Mouse (Mus musculus): Measurements from ENCODE around the gene Acvr1.

Gene Acvr1

DNA sequence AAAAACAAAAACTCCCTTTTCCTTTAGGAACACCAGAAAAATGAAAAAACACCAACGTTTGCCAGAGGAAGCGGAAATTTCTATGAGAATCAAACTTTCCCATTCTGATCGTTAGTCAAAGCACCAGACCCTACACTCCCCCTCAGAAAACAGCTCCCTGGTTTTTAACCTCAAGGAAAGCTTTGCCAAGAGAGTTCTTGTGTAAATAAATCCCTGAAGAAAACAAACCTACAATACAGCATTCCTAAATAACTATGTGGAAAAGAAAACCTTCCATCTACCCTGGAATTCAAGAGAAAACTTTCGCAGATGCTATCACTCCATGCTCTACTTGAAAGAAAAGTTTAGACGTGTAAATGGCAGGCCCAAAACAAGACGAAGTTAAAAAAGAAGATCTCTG lies 50.0 kb downstream of the Acvr1 start:
- DNase-seq: no peak

DNA sequence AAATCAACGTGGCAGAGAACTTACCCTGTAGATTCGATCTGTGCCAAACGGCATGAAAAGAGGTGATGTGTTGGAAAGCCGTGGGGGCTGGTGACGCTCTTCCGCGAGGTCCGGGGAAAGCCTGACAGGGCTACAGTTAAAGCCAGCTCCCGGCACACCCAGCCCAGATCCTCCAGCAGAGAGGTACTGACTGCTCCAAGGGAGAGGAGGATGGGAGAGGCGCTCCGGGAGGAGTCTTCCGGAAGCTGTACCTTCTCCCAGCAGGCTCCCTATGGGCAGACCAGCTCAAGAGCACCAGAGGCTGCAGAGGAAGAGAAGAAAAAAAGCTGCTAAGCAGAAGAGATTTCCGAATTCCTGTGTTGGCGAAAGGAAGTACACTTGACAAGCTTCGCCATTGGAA lies 51.0 kb downstream of the Acvr1 start:
- peak in 1 of 2 experiments; percentile 33 for DNase-seq

DNA sequence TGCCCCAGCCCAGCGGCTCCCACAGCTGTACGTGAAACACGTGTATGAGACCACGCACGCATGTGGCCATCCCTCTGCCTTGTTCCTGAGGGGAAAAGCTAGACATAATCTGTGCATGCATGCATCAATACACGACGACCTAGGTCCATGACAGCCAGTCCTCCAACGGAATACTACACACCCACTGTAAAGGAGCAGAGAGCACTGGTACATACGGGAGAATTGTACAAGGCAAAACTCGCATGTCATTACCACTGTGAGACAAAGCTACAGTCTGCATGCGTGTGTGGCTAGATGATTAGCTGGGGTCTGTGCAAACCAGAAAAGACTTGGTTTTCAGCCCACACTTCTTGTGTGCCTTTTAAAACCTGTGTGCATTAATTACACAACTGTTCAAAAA lies 52.5 kb downstream of the Acvr1 start:
- no peak for DNase-seq

DNA sequence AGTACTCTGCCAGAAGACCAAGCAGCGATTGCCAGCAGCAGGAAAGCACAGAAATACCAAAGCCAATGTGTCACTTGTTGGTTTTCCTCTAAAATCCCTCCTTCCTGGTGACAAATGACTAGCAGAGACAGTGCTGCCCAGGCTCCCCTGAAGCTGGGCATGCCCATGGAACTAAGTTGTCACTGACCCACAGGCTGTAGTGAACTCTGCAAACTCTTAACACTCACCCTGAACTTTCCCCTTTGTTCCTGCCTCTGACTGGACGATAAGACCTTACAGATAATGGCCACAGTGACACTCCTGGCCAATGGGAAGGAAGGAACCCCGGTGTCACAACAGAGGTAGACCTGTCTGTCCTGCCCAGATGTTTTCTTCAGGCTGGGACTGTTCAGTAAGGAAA lies 53.7 kb downstream of the Acvr1 start:
- DNase-seq: no peak

DNA sequence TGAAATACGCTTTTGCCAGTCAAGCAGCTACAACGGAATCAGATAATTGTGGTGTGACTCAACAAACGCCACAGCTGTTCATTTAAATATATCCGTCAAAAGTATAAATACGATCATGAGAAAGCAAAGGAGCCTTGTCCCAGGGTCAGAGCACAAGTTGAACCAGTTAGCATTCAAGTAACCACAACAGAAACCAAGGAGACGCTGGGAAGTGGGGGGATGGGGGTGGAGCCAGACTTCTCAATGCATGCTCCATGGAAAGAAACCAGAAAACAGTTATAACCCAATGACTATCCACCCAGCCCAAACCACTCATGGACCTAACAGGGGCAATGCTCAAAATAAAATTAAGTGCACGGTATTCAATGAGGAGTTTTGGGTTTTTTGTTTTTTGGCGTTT lies 56.8 kb downstream of the Acvr1 start:
- no peak for DNase-seq

DNA sequence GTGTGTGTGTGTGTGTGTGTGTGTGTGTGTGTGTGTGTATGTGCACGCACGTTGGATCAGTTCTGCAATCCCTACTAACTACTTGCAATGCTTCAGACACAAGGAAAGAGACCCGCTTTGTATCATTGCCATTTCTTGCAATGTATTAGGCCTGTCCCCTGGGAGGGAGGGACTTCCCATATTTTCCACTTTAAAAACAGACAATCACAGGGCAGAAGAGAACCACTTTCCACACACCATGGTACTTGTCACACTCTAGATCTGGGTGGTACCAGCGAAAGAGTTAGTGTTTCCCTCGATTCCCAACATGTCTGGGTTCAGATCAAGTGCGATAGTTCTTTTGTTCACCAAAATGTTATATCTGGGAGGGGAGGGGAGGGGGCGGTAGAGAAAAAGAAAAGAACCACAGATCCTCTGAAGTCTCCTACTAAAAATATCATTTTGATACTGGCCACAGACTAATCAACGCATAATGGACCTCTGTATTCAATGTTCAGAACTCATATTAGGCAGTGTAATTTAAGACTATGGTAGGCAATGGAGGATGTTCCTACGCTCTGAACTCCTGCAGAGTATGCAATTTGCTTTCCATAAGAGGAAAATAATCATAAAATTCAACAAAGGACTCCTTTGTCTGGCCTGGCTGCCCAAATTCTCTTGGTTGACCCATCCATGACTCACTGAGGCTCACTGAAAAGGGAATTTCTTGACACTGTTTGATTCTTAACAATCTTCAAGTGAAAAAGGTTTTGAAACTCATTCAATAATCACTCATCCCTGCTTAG lies 61.5 kb downstream of the Acvr1 start:
- DNase-seq: no peak

DNA sequence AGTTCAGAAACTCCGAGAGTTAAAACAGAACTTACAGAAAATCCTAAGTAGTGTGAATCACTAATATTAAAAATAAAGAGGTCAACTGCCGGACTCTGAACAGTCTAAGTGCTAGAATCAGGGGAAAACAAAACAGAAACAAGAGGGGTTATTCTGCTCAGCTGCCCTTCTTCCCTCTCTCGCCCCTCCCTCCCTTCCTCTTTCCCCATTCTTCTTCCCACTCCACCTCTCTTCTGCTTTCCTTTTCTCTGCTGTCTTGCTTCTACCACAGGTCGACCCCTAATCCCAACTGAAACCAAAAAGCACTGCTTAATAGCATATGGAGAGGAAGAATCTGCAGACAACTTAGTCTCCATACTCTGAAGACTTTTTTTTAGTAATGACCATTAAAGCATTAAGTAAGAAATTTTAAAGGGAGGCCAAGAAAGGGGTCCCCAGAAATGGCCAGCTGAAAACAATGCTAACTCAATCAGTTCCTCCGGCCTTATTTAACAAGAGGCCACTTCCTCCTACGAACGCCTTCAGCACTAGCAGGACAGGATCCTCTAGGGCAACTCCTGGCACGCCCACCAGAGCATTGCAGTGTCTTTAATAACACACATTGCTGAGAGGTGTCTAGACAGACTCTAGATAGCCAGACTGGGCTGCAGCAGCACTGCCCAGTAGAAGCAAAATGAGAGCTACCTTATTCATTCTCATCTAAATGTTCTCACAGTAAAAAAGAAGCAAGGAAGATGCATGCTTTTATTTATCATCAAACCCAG lies 70.1 kb downstream of the Acvr1 start:
- no peak for DNase-seq

DNA sequence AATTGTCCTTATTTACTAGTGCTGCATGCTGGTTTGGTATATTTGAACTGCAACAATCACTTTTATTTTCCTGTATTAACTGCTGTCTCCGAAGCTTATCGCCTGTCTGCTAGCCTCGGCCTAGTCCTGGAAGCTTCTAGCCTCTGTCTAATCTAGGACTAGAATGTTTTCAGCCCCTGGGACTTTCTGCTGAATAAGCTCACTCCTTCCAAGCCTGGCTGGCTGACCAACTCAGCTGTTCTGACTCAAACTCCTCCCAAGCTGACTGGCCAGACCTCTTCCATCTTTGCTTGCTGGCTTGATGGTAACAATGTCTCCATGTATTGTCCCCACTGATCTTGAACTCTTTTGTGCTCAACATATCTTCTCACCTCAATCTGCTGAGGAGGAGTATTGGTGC lies 71.7 kb downstream of the Acvr1 start:
- DNase-seq: no peak

DNA sequence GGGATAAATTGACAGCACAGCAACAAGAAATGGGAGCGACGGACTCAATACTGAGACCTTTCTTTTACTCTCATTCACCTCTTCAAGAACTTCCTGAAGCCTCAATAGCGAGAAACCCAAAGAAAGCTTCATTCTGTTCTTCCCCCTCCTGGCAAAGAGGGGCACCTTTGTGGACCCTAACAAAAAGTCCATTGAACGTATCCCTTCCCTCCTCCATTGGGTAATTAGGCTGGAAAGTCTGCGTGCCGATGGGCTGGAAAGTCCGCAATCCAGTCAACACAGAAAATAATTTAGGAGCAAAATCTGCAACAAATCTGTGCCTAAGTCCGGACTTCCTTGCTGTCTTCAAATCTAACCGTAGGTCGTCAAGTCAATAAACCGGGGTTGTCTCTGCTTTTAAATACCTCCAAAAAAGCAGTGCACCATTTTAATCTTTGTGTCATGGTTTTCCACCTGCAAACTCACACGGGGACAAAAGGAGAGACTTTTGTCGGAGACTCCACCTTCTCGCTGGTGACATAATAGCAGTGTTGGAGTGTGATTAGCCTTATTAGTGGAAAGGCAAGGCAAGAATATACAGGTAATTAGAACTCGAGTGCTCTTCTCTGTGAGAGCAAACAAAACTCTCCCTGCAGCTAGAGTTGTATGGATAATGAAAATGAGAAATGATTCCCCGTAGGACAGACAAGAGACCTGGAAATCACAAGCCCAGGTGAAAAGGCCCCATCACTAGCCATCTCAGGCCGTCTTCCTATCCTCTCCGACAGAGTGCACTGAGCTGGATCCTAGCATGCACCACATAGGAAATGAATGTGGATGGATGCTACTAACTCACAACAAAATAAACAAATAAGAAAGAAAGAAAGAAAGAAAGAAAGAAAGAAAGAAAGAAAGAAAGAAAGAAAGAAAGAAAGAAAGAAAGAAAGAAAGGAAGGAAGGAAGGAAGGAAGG lies 73.0 kb downstream of the Acvr1 start:
- DNase-seq: no peak

DNA sequence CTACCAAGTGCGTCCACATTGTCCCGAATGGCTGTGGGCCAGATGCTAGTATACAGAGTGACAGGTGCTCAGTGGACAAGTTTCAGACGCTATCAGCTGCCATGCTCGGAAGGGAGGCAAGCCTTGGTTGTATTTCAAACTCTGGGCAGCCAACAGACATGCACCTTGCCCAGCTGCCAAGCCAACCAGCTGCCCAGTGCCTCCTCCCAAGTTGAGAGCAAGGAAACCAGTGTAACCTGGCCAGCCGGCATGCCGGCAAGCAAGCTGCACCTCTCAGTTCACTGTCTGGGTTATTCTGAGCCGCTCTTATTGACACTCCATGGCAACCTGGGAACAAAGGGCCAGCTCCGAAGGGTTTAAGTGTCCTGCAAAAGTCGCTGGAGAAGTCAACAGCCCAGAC lies 77.7 kb downstream of the Acvr1 start:
- DNase-seq: peak; percentile 31 to 75

DNA sequence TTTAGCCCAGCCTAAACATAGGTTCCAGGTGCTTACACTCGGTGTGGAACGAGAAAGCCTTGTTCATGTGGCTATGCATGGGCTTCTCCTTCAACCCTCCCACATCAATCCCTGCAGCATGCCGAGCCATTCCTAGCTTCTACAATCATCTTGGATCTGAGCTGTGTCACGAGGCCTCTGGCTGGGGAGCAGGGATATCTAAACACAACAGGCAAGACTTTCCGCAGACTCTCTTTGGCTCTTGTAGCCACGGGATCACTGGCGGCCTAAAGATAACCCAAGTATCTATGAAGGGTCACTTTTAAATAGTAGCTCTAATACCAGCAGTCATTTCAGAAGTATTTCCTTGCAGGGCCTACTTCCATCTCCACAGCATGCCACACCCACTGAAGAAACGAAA lies 78.6 kb downstream of the Acvr1 start:
- DNase-seq: no peak

DNA sequence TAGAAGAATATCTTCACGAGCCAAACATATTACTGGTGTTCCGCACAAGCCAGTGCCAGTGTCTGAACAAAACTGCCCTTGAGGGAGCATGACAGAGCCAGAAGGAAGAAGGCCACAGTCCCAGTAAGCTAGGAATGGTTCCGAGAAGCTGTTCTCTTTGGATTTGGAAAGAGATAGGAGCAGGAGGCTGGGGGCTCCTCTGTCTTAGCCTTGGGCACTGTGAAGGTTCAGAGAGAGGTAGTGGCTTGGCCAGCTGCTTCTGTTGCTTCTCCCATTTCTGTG lies 79.7 kb downstream of the Acvr1 start:
- DNase-seq: no peak

DNA sequence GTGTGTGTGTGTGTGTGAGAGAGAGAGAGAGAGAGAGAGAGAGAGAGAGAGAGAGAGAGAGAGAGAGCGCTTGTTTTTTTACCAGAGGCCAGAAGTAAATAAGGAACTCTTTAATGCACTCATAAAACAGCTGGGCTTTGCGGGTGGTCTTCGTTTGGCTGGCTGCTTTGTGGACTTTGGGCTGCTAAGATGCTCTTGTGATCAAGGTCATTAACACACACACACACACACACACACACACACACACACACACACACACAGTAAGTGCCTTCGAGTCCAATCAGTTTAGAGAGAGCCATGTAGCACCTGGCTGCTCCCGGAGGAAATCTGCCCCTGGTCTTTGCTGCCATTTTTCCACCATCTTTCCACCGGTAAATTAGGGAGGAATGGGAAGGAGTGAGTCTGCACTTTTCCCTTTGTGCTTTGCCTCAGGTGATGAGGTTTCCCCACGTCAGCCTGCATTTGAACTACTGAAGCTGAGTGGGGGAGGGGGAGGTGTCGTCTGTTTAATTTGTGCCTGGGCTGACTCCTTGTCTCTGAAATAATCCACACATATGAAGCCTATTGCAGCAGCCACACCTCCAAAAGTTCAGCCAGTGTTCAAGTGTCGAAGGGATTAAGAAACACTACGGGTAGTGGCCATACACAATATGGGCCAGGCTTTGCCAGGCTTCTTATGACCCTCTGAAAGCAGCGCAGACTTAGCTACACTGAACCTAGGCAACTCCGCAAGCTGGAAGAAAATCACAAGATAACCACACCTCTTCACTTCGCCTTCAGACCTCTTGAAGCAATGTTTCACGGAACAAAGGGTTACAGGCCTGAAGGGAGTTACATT lies 80.3 kb downstream of the Acvr1 start:
- peak; percentile 14 to 26 for DNase-seq

DNA sequence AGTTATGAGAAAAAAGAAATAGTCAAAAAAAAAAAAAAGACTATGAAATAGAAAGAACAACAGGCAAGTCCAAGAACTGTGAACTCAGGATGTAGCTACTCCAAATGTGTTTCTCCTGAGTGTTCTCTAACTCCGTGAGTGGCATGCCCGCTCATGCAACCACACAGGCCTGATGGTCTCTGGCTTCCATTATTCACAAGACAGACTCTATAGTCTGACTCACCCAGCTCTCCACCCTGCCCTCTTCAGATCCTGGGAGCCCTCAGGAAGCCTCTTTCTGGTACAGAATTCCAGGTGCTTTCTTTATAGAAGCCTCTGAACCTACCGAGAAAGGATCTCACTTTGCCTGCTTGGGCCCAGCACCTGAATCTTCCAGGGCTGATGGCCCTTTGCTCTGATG lies 81.3 kb downstream of the Acvr1 start:
- DNase-seq: peak in 1 of 2 experiments; percentile 30

DNA sequence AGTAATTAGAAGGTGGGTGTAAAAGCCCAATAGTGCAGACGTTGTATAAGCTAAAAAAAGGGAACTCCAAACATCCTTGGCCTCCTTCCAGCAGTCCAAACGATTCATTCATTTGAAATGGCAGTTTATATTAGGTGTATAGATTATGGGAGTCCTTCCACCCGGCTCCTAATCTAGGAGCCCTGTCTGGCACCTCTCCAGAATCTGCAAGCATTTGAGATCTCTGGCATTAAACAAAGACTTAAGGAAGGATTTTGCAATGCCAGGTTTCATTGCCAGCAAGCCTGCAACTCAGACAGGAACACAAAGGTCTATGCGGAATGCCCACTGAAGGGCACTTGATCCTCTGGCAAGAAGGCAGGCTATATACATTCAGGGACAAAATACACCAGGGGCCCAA lies 81.8 kb downstream of the Acvr1 start:
- DNase-seq: peak; percentile 50 to 51

DNA sequence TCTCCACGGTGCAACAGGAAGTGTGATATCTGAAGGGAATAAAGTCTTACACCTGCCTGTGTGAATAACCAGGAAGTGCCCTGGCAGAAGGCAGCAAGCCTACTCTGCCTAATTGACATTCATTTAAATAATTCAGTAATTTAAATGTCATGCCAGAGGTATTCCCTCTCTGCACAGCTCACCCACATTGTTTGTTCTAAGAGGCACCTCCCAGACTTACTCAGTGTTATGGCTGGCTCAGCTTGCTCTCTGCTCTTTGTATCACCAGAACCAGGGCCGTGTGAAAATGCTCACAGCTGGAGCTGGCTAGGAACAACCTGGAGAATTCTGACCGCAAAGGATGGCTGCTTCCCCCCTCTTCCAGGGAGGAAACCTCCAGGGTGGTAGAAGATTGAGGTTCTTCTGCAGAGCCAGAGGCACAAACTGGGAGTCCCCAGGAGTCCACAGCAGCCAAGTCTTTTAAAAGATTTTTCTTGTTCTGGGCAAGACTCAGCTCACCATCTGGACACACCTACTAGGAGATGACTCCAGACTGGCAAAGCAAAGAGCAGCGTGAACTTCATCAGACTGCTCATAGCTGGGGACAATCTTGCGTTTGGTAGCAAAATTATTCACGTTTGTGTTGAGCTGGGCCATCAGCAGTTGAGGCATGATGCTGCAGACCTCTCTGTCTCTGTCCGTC lies 82.5 kb downstream of the Acvr1 start:
- no peak for DNase-seq

DNA sequence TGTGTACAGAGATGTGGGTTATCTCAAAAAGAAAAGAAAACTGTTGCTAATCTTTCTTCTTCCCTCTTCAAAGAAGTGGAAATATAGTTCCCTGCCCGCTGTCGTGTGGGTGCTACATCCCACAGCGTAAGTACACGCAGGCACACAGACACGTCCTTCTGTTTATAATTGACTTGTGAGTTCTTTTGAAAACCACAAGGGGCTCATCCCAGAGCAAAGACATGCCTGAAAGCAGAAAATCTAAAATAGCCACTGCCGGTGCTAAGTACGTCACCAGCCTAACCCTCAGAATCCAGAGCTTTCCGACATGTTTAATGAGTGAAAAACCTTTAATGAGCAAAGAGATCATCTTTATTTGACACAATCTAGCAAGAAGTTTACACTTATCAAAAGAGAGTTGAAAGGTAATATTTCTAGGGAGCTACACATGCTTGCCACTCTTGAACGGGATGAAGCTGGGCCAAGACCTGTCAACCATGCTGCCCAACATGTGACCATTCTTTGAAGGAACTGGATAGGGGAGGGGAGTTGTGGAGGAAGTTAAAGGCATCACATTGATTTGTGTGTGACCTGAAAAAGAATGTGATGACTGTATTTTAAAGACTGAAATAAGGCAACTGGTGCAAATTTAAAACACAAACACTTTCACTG lies 85.4 kb downstream of the Acvr1 start:
- no peak for DNase-seq

DNA sequence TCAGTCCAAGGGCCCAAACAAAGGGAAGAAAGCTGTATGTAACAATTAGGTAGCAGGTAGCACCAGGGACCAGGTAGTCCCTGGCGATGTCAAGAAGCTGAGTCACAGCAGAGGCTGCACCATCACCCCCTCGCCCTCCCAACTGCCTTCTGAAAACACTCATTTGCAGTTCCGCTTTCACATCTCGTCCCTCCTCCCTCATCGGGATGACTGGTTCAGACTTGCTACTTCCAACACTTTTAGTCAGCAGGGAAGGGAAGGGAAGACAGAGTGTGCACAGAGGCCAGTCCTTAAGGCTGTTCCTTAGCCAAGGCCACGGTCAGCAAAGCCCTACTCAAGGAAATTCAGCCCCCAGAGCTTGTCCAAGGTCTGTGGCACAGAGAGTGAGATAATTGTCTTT lies 86.2 kb downstream of the Acvr1 start:
- no peak for DNase-seq

DNA sequence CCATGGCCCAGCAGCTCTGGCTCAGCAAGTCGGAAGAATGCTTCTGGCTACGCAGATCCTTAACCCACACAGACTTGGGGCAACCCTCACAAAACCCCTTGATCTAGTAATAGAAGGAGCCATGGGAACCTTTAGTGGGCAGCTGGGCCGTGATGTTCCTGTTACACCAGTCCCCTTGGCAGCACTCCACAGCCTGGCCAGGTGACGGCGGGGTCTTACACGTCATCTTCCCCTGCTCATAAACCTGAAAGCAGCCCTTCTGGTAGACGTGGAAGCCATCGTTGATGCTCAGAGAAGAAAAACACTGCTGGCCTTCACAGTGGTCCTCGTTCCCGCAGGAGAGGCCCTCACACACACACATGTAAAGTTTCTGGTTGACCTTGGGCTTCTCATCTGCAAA lies 87.4 kb downstream of the Acvr1 start:
- DNase-seq: no peak

DNA sequence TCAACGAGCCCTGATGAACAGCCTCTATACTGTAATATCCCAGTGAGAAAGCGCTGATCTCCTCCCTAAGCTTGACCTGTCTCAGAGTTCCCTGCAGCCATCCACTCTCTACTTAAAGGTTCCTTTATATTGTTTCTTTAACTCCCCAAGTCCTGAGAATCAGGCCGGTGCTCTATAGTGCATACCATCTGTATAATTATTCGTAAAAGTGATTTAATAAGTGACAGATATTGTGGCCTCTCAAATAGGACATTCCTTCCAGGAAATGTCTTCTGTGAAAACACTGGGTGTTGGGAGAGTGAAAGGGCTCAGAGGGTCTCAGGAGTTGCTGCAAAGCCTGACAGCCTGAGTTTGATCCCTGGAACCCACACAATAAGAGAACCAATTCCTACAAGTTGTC lies 88.8 kb downstream of the Acvr1 start:
- DNase-seq: no peak

DNA sequence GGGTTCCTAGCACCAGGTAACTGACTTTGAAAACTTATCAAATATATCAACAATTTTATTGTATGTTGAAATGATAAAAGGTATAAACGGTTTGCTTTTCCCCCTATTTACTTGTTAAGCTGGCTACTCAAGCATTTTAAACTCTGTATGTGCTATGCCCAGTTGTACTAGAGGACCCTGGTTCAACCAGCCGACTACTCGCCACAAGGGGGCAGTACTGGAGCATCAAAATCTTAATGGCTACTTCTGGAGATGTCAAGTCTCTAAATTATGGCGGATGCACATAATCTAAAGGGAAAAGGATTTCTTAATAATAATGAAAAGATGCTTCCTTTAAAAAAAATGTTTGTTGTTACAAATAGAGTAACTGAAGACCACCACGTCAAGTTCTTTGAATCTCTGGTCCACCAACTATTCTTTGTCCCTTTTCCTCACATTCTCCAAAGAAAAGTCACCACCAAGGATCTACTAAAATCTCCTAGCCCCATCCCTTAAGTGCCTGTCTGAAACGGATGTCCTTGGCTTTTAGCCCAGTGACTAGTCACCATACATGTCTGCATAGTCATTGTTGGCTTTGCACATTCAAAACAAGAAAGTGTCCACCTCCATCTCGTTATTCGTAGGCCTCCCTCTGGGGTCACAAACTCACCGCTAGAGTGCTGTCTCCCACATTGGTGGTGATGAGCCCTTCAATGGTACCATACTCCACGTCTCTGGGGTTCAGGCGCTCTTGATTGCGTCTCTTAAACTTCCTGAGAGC lies 89.8 kb downstream of the Acvr1 start:
- peak; percentile 68 to 86 for DNase-seq

All from lung, postnatal 4 days (tissue).